Mouse (Mus musculus) hindbrain, embryonic 14.5 days (tissue): ENCODE measurements around the gene Lama2. TPM values are rescaled to one million over a fixed set of nuclear protein-coding genes. Genes with fewer than 3 reads are reported as not detected.

Source experiments
- ATAC-seq: fragments of 200-750 bp; cut with Nextera tagmentation; 2 replicates; pipeline ENCODE4 v1.8.0; 2017; ENCODE audit warnings: moderate number of reproducible peaks, mild to moderate bottlenecking, moderate TSS enrichment, moderate library complexity; ENCODE audit not compliant: low FRiP score
- DNase-seq: peaks from one replicate; pipeline ENCODE4 v3.0.0-alpha.2; 2015; ENCODE audit warnings: low spot score
- H3K27ac ChIP-seq: fragments of 300-500 bp; sonication (generic); 2 replicates; pipeline ENCODE4 v1.5.1; 2014; ENCODE audit warnings: mild to moderate bottlenecking, moderate library complexity
- H3K27me3 ChIP-seq: fragments of 300-500 bp; sonication (generic); 2 replicates; pipeline ENCODE4 v1.6.1; 2014; ENCODE audit warnings: mild to moderate bottlenecking, low read length, mixed read lengths; ENCODE audit not compliant: control insufficient read depth, insufficient read depth
- H3K36me3 ChIP-seq: fragments of 300-500 bp; sonication (generic); replicated peaks from 2 replicates; pipeline ENCODE4 v1.6.1; 2014; ENCODE audit not compliant: control insufficient read depth, insufficient read depth
- H3K4me1 ChIP-seq: fragments of 300-500 bp; sonication (generic); replicated peaks from 2 replicates; pipeline ENCODE4 v1.6.1; 2014; ENCODE audit warnings: antibody characterized with exemption, low read length, mixed read lengths; ENCODE audit not compliant: control insufficient read depth, insufficient read depth
- H3K4me2 ChIP-seq: fragments of 300-500 bp; sonication (generic); replicated peaks from 2 replicates; pipeline ENCODE4 v1.6.1; 2014; ENCODE audit warnings: mild to moderate bottlenecking, moderate library complexity
- H3K4me3 ChIP-seq: fragments of 300-500 bp; sonication (generic); replicated peaks from 2 replicates; pipeline ENCODE4 v1.5.1; 2014; ENCODE audit warnings: mild to moderate bottlenecking, low read length
- H3K9ac ChIP-seq: fragments of 300-500 bp; sonication (generic); 2 replicates; pipeline ENCODE4 v1.6.1; 2014
- H3K9me3 ChIP-seq: fragments of 300-500 bp; sonication (generic); 2 replicates; pipeline ENCODE4 v1.6.1; 2016; ENCODE audit warnings: low read length; ENCODE audit not compliant: control insufficient read depth
- WGBS: fragments of 180-500 bp; shearing (Covaris S2); extraction: QIAGEN DNeasy Blood & Tissue Kit; methylation state at CpG from one replicate; pipeline ENCODE4 v1.1.7; 2014; 5-methylcytosine and 5-hydroxymethylcytosine counted together
- polyA plus RNA-seq: library from polyadenylated mRNA; unstranded; fragments of >200 nt; fragmentation: Nextera tagmentation; extraction: Ambion mirVana; gene quantifications from 2 replicates; pipeline ENCODE4 v1.2.1, GENCODE M21; 2014

The Lama2 gene
- polyA plus RNA-seq, 1 experiment from 2014 or later = 11.2 TPM

DNA sequence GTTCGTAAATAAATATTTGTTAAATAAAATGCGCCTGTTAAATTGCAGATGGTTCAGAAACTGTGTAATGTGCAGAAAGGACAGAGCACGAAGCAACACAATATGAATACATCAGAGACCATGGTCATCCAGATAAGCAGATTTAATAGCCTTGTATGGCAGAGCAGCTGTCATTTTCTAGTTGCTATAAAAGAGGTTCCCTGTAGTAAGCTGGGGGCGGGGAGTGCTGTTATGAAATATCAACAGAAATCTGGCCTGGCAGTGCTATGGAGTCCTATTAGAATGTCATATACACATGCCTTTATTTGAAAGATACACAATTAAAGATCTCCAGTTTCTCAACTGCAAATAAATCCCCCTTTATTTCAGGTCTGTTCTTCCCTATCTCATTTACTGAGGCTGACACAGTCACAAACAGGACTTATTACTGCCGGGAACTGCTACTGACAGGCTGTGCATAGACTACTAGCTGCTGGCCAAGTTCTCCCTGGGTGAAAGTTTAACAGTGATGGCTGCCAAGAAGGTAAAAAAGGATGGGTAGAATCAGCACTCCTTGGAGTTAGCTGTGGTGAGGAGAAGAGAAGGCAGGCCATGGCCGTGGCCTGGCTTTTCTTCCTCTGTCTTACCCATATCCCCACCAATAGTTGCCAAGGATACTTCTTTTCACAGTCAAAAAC lies 396.8 kb downstream of the Lama2 start:
- peak; percentile 48; the same call in 1 of the 2 replicates for ATAC-seq
- 75% methylated on average over 6 of the region's 6 CpGs for WGBS
- Histone ChIP-seq H3K4me2 (no peak overlapping the region), H3K36me3 (no peaks in the 10 kb centered on the region), H3K4me3 (no peak overlapping the region), H3K9me3 (no peaks in the 10 kb centered on the region), H3K27ac (0 out of 2 replicates have a peak overlapping the region, but pooled peaks have one; percentile 24), H3K4me1 (0 out of 2 replicates have a peak, but pooled peaks cover 7% of the 10 kb centered on the region), H3K9ac (no peak overlapping the region), H3K27me3 (no peaks in the 10 kb centered on the region)
- DNase-seq = no peak

DNA sequence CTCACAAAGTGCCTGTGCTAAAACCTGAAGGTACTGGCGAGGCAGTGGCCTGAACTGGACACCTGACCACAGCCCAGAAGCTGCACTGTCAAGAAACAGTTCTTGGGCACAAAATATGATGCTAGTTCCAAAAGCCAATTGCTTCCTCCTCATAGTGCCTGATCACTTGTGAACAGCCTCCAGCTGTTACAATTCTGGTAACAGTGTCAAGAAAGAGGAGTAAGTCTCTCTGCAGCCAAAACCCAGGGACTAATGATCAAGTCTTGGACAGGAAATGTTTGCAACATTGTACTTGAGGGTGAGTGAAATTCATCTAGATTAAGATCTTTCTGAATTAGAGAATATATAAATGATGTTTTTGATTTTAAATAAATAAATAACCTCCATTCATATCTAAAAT lies 399.9 kb downstream of the Lama2 start:
- no peak for DNase-seq
- no peaks in the 10 kb centered on the region for H3K9me3 ChIP-seq
- no peaks in the 10 kb centered on the region for H3K36me3 ChIP-seq
- H3K9ac ChIP-seq = no peak overlapping the region
- H3K4me1 ChIP-seq = 0 out of 2 replicates have a peak, but pooled peaks cover 7% of the 10 kb centered on the region
- no peaks in the 10 kb centered on the region for H3K27me3 ChIP-seq
- no peak overlapping the region for H3K4me2 ChIP-seq
- H3K27ac ChIP-seq = no peak overlapping the region
- H3K4me3 ChIP-seq = no peak overlapping the region
- 74% methylated on average over 1 of the region's 1 CpGs for WGBS
- no peak for ATAC-seq

DNA sequence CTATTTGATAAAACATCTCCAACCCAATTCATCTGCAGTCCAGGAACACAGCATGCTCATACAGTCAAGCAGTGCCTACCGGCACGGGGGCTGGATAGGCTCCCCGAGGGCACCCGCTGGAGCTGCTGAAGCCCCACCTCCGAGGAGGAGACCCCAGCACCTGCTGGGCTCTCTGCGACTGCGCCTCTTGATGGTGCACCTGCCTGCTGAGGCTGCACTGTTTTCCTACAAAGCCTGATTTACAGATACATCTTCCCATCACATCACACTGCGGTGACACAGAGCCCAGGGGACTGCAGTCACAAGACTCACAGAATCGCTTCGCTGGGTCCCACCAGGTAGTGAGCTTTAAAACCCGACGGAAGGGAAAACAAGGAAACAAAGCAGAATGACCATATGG lies 412.2 kb downstream of the Lama2 start:
- H3K4me3 ChIP-seq = no peak overlapping the region

DNA sequence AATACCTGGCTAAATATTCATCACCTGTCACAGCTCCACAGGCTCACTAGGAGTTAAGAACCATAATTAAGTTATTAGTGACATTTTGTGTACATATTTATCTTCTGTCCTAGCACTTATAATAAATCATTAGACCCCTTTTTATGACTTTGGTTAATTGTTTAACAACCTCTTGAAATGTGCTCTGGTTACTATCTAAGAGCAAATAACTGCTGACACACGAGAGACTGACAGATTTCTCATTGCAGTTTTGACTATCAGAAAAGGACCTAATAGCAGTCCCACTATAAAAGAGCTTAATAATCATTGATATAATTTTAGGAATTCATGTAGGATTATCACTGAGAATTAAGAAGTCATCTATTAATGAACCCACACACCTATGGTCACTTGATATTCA lies 421.1 kb downstream of the Lama2 start:
- H3K27me3 ChIP-seq = no peaks in the 10 kb centered on the region
- H3K36me3 ChIP-seq = no peaks in the 10 kb centered on the region
- DNase-seq (no peak), ATAC-seq (no peak)
- H3K9me3 ChIP-seq = no peaks in the 10 kb centered on the region
- no peak overlapping the region for H3K4me3 ChIP-seq
- H3K4me2 ChIP-seq = no peak overlapping the region
- no peak overlapping the region for H3K27ac ChIP-seq
- no peaks in the 10 kb centered on the region for H3K4me1 ChIP-seq
- no peak overlapping the region for H3K9ac ChIP-seq
- WGBS = 83% methylated on average over 1 of the region's 1 CpGs

More for the DNA sequence above, 412.2 kb downstream of the Lama2 start:
- Histone ChIP-seq H3K4me2 (peak overlapping the region; percentile 15; the same call in 1 of the 2 replicates), H3K9ac (no peak overlapping the region), H3K4me1 (no peaks in the 10 kb centered on the region), H3K27ac (no peak overlapping the region), H3K27me3 (no peaks in the 10 kb centered on the region), H3K9me3 (no peaks in the 10 kb centered on the region), H3K36me3 (no peaks in the 10 kb centered on the region)
- ATAC-seq = no peak
- 16% methylated on average over 12 of the region's 12 CpGs for WGBS
- DNase-seq = no peak

DNA sequence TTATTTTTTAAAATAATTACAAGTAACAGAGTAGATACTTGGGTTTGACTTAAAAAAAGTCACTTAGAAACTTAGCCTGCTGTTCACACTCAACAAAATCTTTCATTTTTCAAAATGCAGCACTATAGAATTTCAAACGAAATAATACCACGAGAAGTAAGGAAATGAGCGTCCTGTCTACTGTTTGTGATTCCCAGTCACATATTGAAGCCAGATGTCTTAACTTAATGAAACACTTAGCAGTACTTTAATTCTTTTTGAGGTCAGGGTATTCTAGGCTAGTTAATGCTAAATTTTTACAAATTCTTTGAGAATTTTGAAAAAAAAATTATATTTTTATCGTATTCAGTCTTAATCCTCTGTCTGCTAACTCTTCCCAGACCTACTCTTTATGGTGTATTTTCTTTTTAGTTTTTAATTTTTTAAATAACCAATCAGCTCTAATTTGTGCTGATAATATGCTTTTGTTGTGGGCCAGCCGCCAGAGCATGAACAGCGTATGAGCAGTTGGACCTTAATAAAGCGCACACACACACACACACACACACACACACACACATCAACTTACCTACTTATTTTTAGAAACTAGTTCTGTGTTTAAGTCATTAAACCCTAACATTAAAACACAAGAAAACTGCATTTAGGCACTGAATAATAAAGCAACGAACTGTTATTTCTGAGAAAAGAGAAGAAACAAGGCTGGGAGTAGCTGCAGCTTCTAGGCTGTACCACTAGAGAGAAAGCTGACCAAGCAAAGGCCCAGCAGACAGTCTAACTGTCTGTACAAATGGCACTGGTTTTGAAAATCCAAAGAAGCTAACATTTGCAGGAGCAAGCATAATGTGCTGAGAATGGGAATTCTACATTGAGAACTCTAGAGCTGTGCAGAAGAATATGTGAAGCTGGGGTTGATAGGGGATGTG lies 425.3 kb downstream of the Lama2 start:
- Histone ChIP-seq H3K4me1 (no peaks in the 10 kb centered on the region), H3K27me3 (no peaks in the 10 kb centered on the region), H3K4me3 (no peak overlapping the region), H3K27ac (no peak overlapping the region), H3K9me3 (no peaks in the 10 kb centered on the region), H3K9ac (no peak overlapping the region), H3K36me3 (no peaks in the 10 kb centered on the region), H3K4me2 (no peak overlapping the region)
- 91% methylated on average over 8 of the region's 8 CpGs for WGBS
- ATAC-seq (no peak), DNase-seq (no peak)

DNA sequence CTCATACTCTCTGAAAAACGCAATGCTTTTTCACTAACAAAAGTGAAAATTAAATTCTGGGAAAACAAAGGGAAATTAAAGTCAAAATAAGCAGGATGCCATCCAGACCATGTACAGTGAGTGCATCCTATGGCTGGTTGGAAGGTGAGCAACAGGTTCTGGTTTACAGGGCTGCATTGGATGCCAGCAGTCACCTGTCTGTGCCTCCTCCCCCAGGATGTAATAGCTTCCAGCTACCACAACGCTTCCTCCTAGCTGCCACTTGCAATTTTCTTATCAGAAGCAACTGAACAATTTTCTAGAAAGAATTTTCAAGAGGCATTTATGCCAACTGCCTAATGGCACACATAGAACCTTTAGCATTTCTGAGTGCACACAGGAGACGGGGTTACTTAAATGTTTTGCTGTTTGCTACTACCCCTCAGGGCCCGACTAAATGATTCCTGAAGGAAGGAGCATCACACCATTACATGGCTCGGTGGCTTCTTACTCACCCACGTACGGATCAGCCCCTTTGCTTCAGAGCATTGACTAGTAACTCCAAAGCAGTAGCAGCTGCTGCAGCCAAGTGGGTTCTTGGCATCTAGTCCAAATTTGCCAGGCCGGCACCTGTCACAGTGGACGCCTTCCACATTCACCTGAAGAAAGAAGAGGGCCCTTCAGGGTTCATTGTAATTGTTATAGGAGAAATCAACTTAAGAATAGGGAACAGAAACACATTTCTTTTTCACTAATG lies 430.8 kb downstream of the Lama2 start:
- no peak for ATAC-seq

DNA sequence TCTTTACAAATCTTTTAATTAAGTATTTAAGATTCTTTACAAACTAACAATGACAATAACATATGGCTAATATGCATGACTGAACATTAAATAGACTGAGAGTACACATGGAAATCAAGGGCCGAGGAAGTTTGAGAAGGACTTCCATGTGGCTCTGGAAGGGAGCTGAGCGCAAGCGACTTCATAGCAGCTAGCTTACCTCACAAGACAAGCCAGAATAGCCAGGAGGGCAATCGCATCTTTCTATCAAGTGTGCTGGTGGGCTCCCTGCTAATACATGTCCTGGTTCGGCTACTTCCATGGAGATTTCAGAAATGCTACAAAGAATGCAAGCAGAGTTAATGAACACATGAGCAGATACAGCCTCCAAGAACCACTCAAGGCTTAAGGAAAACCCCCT lies 435.4 kb downstream of the Lama2 start:
- Histone ChIP-seq H3K36me3 (no peaks in the 10 kb centered on the region), H3K27me3 (no peaks in the 10 kb centered on the region), H3K9me3 (no peaks in the 10 kb centered on the region), H3K4me3 (no peak overlapping the region), H3K4me1 (no peaks in the 10 kb centered on the region; the same call in 1 of the 2 replicates), H3K27ac (no peak overlapping the region), H3K9ac (no peak overlapping the region), H3K4me2 (no peak overlapping the region)
- DNase-seq (no peak), ATAC-seq (no peak)
- WGBS = 47% methylated on average over 5 of the region's 5 CpGs

More for the DNA sequence above, 430.8 kb downstream of the Lama2 start:
- no peak for DNase-seq
- H3K4me1 ChIP-seq = no peaks in the 10 kb centered on the region; the same call in 1 of the 2 replicates
- no peaks in the 10 kb centered on the region for H3K36me3 ChIP-seq
- WGBS = 85% methylated on average over 9 of the region's 9 CpGs
- H3K27me3 ChIP-seq = no peaks in the 10 kb centered on the region
- H3K9me3 ChIP-seq = no peaks in the 10 kb centered on the region
- no peak overlapping the region for H3K4me3 ChIP-seq
- H3K27ac ChIP-seq = no peak overlapping the region
- no peak overlapping the region for H3K4me2 ChIP-seq
- no peak overlapping the region for H3K9ac ChIP-seq

DNA sequence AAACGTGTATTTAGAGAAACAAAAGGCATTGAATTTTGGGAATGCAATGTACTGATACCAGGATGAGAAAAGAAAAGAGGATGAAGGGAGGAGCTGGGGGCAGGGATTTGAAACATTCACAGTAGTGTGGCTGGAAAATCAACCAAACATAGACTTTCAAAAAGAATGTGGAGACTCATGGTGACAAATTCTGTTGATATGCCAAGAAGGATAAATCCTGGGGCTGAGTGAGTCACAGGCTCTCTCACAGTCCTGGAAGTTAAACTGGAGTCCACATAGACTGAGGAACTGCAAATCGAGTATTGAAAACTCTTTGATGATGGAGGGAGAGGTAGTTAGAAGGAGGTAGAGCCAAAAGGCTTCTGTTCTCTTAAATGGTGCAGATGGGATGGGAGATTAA lies 445.3 kb downstream of the Lama2 start:
- H3K4me1 ChIP-seq = no peaks in the 10 kb centered on the region
- ATAC-seq = no peak
- no peak overlapping the region for H3K4me2 ChIP-seq
- no peak for DNase-seq
- H3K27me3 ChIP-seq = no peaks in the 10 kb centered on the region
- no peak overlapping the region for H3K27ac ChIP-seq
- no peak overlapping the region for H3K9ac ChIP-seq
- no peak overlapping the region for H3K4me3 ChIP-seq
- 69% methylated on average over 2 of the region's 2 CpGs for WGBS
- no peaks in the 10 kb centered on the region for H3K36me3 ChIP-seq
- no peaks in the 10 kb centered on the region for H3K9me3 ChIP-seq

DNA sequence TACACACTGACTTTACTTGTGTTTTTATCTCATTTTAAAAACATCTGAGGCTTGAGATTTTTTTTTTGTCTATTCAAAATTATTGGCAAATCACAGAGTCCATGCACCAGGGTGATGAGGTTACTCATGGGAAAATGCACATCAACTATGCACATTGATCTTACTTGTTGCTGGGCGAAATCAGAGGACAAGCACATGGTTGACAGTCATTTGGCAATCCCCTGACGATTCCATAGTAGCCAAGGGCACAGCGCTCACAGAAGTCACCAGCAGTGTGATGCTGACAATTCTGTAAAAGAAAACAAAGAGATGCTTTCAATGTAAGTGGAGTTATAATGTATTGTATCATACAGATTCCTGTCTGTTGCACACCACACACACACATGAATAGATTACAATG lies 454.8 kb downstream of the Lama2 start:
- H3K4me1 ChIP-seq = no peaks in the 10 kb centered on the region
- no peak overlapping the region for H3K4me3 ChIP-seq
- ATAC-seq (no peak), DNase-seq (no peak)
- H3K9ac ChIP-seq = no peak overlapping the region
- no peak overlapping the region for H3K4me2 ChIP-seq
- no peaks in the 10 kb centered on the region for H3K9me3 ChIP-seq
- no peak overlapping the region for H3K27ac ChIP-seq
- WGBS = 57% methylated on average over 3 of the region's 3 CpGs
- H3K36me3 ChIP-seq = no peaks in the 10 kb centered on the region
- no peaks in the 10 kb centered on the region for H3K27me3 ChIP-seq
